Mouse (Mus musculus) lung, postnatal 14 days (tissue): ENCODE measurements around the gene Bicra.

ENCODE experiments used
- DNase-seq: peaks from one replicate; pipeline ENCODE4 v3.0.0; 2021

Bicra gene

GRCm38 (mm10) chr7:16047338-16048146 lies at the start of gene Bicra:
TSS of gene Bicra (minus strand) at chr7:16047921.
- DNase-seq: peak; percentile 87

- no peak for DNase-seq
Measured at GRCm38 (mm10) chr7:16094592-16094991, 46.9 kb upstream of the Bicra start.

- no peak for DNase-seq
Measured at GRCm38 (mm10) chr7:16087587-16087986, 39.9 kb upstream of the Bicra start.

GRCm38 (mm10) chr7:16083361-16083760 lies 35.6 kb upstream of the Bicra start:
- DNase-seq: no peak

GRCm38 (mm10) chr7:16080581-16080980 lies 32.9 kb upstream of the Bicra start:
- DNase-seq: no peak

GRCm38 (mm10) chr7:16079947-16080346 lies 32.2 kb upstream of the Bicra start:
- no peak for DNase-seq

GRCm38 (mm10) chr7:16071906-16072305 lies 24.2 kb upstream of the Bicra start:
- no peak for DNase-seq

GRCm38 (mm10) chr7:16070846-16071245 lies 23.1 kb upstream of the Bicra start:
- no peak for DNase-seq

GRCm38 (mm10) chr7:16063490-16063889 lies 15.8 kb upstream of the Bicra start:
- no peak for DNase-seq

GRCm38 (mm10) chr7:16062099-16062420 lies 14.3 kb upstream of the Bicra start:
- DNase-seq: no peak

- DNase-seq: no peak
Measured at GRCm38 (mm10) chr7:16061219-16062098, 13.7 kb upstream of the Bicra start, which contains the start of gene Zfp541. TSS of gene Zfp541 (plus strand) at chr7:16061814.

GRCm38 (mm10) chr7:16057136-16057534 lies 9.4 kb upstream of the Bicra start:
- DNase-seq: no peak

- DNase-seq: peak; percentile 37
Measured at GRCm38 (mm10) chr7:16056459-16057135, 8.9 kb upstream of the Bicra start.

- no peak for DNase-seq
Measured at GRCm38 (mm10) chr7:16055665-16056064, 7.9 kb upstream of the Bicra start.

- DNase-seq: no peak
Measured at GRCm38 (mm10) chr7:16054966-16055365, 7.2 kb upstream of the Bicra start.

- DNase-seq: no peak
Measured at GRCm38 (mm10) chr7:16053105-16053504, 5.4 kb upstream of the Bicra start.

GRCm38 (mm10) chr7:16052684-16053083 lies 5.0 kb upstream of the Bicra start:
- DNase-seq: peak; percentile 97

GRCm38 (mm10) chr7:16051883-16052595 lies 4.3 kb upstream of the Bicra start:
- DNase-seq: peak; percentile 88

- DNase-seq: no peak
Measured at GRCm38 (mm10) chr7:16050600-16050999, 2.9 kb upstream of the Bicra start.

- DNase-seq: no peak
Measured at GRCm38 (mm10) chr7:16049576-16049915, 1.8 kb upstream of the Bicra start.

GRCm38 (mm10) chr7:16048675-16049575 lies 1.2 kb upstream of the Bicra start:
- DNase-seq: peak; percentile 17

GRCm38 (mm10) chr7:16048164-16048564 lies 443 bp upstream of the Bicra start:
- peak; percentile 97 for DNase-seq
